Mouse (Mus musculus) CH12.LX (cell line): ENCODE measurements around the gene Ctnnd1. TPM values are rescaled to one million over a fixed set of nuclear protein-coding genes. Genes with fewer than 3 reads are reported as not detected.

ENCODE experiments used
- DNase-seq: peaks from one replicate; pipeline ENCODE4 v3.0.0-alpha.2; 2013; ENCODE audit errors: extremely low read depth
- H3K27ac ChIP-seq: 2 replicates; pipeline ENCODE4 v1.5.1; 2012; ENCODE audit warnings: low read depth, mild to moderate bottlenecking, control low read depth, moderate library complexity; ENCODE audit not compliant: insufficient read depth
- H3K27me3 ChIP-seq: replicated peaks from 2 replicates; pipeline ENCODE3; 2012; ENCODE audit warnings: inconsistent platforms
- H3K36me3 ChIP-seq, 2 experiments: replicated peaks in 1 of 2; 2 replicates each; pipeline versions ENCODE3 to v1.6.1; 2012; ENCODE audit warnings: inconsistent platforms in 1 of 2, low read length in 1 of 2, mild to moderate bottlenecking in 1 of 2, mixed read lengths in 1 of 2, moderate library complexity in 1 of 2; ENCODE audit not compliant: control insufficient read depth in 1 of 2, insufficient read depth in 1 of 2
- H3K4me1 ChIP-seq, 2 experiments: 2 replicates each; pipeline ENCODE4 v1.6.1; 2012; ENCODE audit warnings: inconsistent platforms in 1 of 2, moderate library complexity in 1 of 2; ENCODE audit not compliant: insufficient read depth in 2 of 2, control insufficient read depth in 1 of 2
- H3K4me2 ChIP-seq: 2 replicates; pipeline ENCODE4 v1.6.1; 2012; ENCODE audit warnings: low read depth, mild to moderate bottlenecking, control low read depth; ENCODE audit not compliant: poor library complexity, insufficient read depth, severe bottlenecking
- H3K4me3 ChIP-seq, 3 experiments: fragments of 150-350 bp in 1 of 3; sonication (generic) in 1 of 3; replicated peaks in 1 of 3; 2 replicates each; pipeline versions ENCODE3 to v1.5.1; 2011 to 2012; ENCODE audit warnings: low read depth in 2 of 3, low read length in 2 of 3, mild to moderate bottlenecking in 2 of 3, moderate library complexity in 2 of 3, control low read depth in 1 of 3, improper control_type of control experiment in 1 of 3, inconsistent platforms in 1 of 3, mixed read lengths in 1 of 3; ENCODE audit not compliant: poor library complexity in 1 of 3
- H3K79me2 ChIP-seq: replicated peaks from 2 replicates; pipeline ENCODE4 v1.6.1; 2012; ENCODE audit warnings: mild to moderate bottlenecking, moderate library complexity; ENCODE audit not compliant: control insufficient read depth, poor library complexity, insufficient read depth, severe bottlenecking; ENCODE audit errors: extremely low read depth
- H3K9ac ChIP-seq: 2 replicates; pipeline ENCODE4 v1.6.1; 2012; ENCODE audit warnings: low read depth, mild to moderate bottlenecking, control low read depth, moderate library complexity; ENCODE audit not compliant: insufficient read depth
- H3K9me3 ChIP-seq: replicated peaks from 2 replicates; pipeline ENCODE3; 2012; ENCODE audit warnings: low read length, inconsistent platforms, mixed read lengths
- BHLHE40 ChIP-seq: IDR thresholded peaks from 2 replicates; pipeline ENCODE4 v1.6.1; 2011; ENCODE audit warnings: mild to moderate bottlenecking, low read depth, low read length, improper control_type of control experiment
- CHD2 ChIP-seq: IDR thresholded peaks from 2 replicates; pipeline ENCODE4 v1.6.1; 2011; ENCODE audit warnings: low read length, improper control_type of control experiment
- CTCF ChIP-seq, 2 experiments: IDR thresholded peaks in 1 of 2; conservative IDR thresholded peaks in 1 of 2; 2 replicates each; pipeline ENCODE4 v1.5.1; 2011 to 2012; ENCODE audit warnings: low read depth in 2 of 2, low read length in 2 of 2, improper control_type of control experiment in 1 of 2, inconsistent platforms in 1 of 2, mild to moderate bottlenecking in 1 of 2, moderate library complexity in 1 of 2
- IRF4 ChIP-seq: IDR thresholded peaks from 2 replicates; pipeline ENCODE4 v1.6.1; 2014; ENCODE audit warnings: low read depth, mild to moderate bottlenecking, inconsistent platforms, low read length, improper control_type of control experiment
- JUND ChIP-seq: conservative IDR thresholded peaks from 2 replicates; pipeline ENCODE4 v1.6.1; 2011; ENCODE audit warnings: low read depth, low read length, improper control_type of control experiment
- MAZ ChIP-seq: IDR thresholded peaks from 2 replicates; pipeline ENCODE4 v1.6.1; 2012; ENCODE audit warnings: low read depth, mild to moderate bottlenecking, inconsistent platforms, low read length, improper control_type of control experiment, moderate library complexity
- MEF2A ChIP-seq: IDR thresholded peaks from 2 replicates; pipeline ENCODE4 v1.6.1; 2014; ENCODE audit warnings: low read depth, mild to moderate bottlenecking, inconsistent platforms, low read length, improper control_type of control experiment, borderline replicate concordance
- MYC ChIP-seq: IDR thresholded peaks from 2 replicates; pipeline ENCODE4 v1.6.1; 2011; ENCODE audit warnings: low read depth, mild to moderate bottlenecking, improper control_type of control experiment, low read length
- NRF1 ChIP-seq: IDR thresholded peaks from 2 replicates; pipeline ENCODE4 v1.6.1; 2014; ENCODE audit warnings: low read depth, mild to moderate bottlenecking, inconsistent platforms, low read length, improper control_type of control experiment, moderate library complexity
- RAD21 ChIP-seq: IDR thresholded peaks from 2 replicates; pipeline ENCODE4 v1.6.1; 2011; ENCODE audit warnings: low read depth, mild to moderate bottlenecking, low read length, improper control_type of control experiment, moderate library complexity
- SIN3A ChIP-seq: IDR thresholded peaks from 2 replicates; pipeline ENCODE4 v1.6.1; 2012; ENCODE audit warnings: low read length, improper control_type of control experiment, inconsistent platforms
- SMC3 ChIP-seq: IDR thresholded peaks from 2 replicates; pipeline ENCODE4 v1.6.1; 2011; ENCODE audit warnings: low read depth, low read length, improper control_type of control experiment
- TCF12 ChIP-seq: IDR thresholded peaks from 2 replicates; pipeline ENCODE4 v1.6.1; 2014; ENCODE audit warnings: low read depth, mild to moderate bottlenecking, inconsistent platforms, low read length, improper control_type of control experiment
- USF1 ChIP-seq: IDR thresholded peaks from 2 replicates; pipeline ENCODE4 v1.6.1; 2014; ENCODE audit warnings: low read depth, mild to moderate bottlenecking, inconsistent platforms, low read length, improper control_type of control experiment
- ZC3H11A ChIP-seq: IDR thresholded peaks from 2 replicates; pipeline ENCODE4 v1.6.1; 2012; ENCODE audit warnings: low read depth, mild to moderate bottlenecking, inconsistent platforms, low read length, improper control_type of control experiment
- dilution Hi-C: fragments of 300-500 bp; cut with MboI; formaldehyde crosslinking; loops from 2 replicates; pipeline ENCODE4 v1.14.3; 2020; ENCODE audit warnings: low sequenced_read_pairs; ENCODE audit not compliant: extremely low pct_unique_long_range_greater_than_20kb, extremely low pct_ligation_motif_present
- in situ Hi-C: fragments of 300-500 bp; cut with MboI; formaldehyde crosslinking; loops from 3 replicates; pipeline ENCODE4 v1.14.3; 2019; ENCODE audit warnings: low sequenced_read_pairs, low pct_ligation_motif_present, low pct_unique_long_range_greater_than_20kb, mixed read lengths
- polyA plus RNA-seq: library from polyadenylated mRNA; unstranded; fragments of >175 nt; gene quantifications from 2 replicates; pipeline ENCODE4 v1.2.1, GENCODE M21; 2012; ENCODE audit warnings: low read depth; ENCODE audit not compliant: insufficient read length
- total RNA-seq, 2 experiments: library from RNA; depleted of rRNA; stranded (reverse); fragments of 300-350 nt in 1 of 2; fragments of >200 nt in 1 of 2; gene quantifications; 2 replicates each; pipeline ENCODE4 v1.2.3; 2012 to 2014

The Ctnnd1 gene
- total and polyA plus RNA-seq, 3 experiments = 0.38 to 2.8 (median 1.2) TPM

DNA sequence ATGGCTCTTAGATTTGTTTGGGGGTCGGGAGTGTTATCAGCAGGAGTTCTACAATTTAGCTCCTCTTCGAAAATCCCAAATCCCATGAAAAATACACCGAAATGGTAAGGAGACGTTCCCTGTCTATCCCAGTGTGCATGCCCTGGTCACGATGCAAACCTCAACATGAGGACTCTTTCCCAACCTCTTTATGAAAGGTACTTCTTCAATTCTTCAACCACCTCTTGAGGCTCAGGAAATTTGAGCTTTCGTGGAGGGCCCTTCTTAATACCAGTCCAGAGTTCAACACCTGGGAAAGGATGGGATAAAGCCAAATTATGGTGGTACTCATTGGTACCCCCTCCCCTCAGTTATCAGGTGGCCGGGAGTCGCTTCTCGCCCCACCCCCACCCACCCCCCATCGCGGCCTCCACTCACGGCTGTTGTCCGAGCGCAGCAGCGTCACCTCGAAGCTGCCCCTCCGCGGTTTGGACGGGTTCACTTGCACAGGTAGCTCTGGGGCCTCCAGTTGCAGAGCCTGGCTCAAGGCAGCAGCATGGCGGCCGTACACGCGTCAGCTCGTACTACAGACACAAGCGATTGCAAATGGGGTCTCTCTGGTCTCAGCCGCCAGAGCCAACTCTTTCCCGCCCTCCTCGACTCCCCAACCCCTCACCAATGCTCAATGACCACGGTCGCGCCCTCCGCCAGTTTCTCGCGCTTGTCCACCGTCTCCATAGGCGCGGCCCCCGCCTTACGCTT is 19.4 kb upstream of the Ctnnd1 start:
- Histone ChIP-seq H3K4me1 (peaks cover 4 to 11% of the 10 kb centered on the region in 2 experiments; a peak in 3 of 4 replicates), H3K4me3 (peak overlapping the region; percentile 86 to 97 (median 94)), H3K9me3 (no peaks in the 10 kb centered on the region), H3K9ac (peak overlapping the region; percentile 96), H3K36me3 (peaks cover 22 to 41% of the 10 kb centered on the region in 2 experiments), H3K79me2 (peaks cover 2% of the 10 kb centered on the region), H3K27ac (peak overlapping the region; percentile 66), H3K27me3 (no peaks in the 10 kb centered on the region), H3K4me2 (peak overlapping the region; percentile 91)
- peak; percentile 37 for DNase-seq
- TF ChIP-seq MYC (0 out of 2 replicates have a peak, but pooled peaks have one; percentile 28), SIN3A (0 out of 2 replicates have a peak, but pooled peaks have one; percentile 21), BHLHE40 (no peak), IRF4 (no peak), CHD2 (peak; percentile 6; the same call in 1 of the 2 replicates)
- dilution Hi-C loops (no loop called here), in situ Hi-C loops (loop anchor here (25.0 kb wide), 1 partner anchor 208 kb away; no protein-coding TSS in a partner anchor)

GRCm38 (mm10) chr2:84666081-84666480 is 15.5 kb upstream of the Ctnnd1 start:
- DNase-seq = no peak
- no peak overlapping the region for H3K9ac ChIP-seq
- dilution Hi-C loops = no loop called here
- H3K79me2 ChIP-seq = no peaks in the 10 kb centered on the region; the same call in none of the 2 replicates
- H3K36me3 ChIP-seq = peaks cover 3 to 17% of the 10 kb centered on the region in 2 experiments
- TF ChIP-seq MAZ (no peak), JUND (no peak), MEF2A (no peak), NRF1 (no peak), USF1 (no peak)
- no peak overlapping the region for H3K4me2 ChIP-seq
- H3K27ac ChIP-seq = no peak overlapping the region
- H3K27me3 ChIP-seq = no peaks in the 10 kb centered on the region
- in situ Hi-C loops = loop anchor here (25.0 kb wide), 1 partner anchor 204 kb away; no protein-coding TSS in a partner anchor
- H3K4me1 ChIP-seq = peaks cover 4 to 8% of the 10 kb centered on the region in 2 experiments; a peak in 3 of 4 replicates
- no peaks in the 10 kb centered on the region for H3K9me3 ChIP-seq
- H3K4me3 ChIP-seq = no peak overlapping the region

DNA sequence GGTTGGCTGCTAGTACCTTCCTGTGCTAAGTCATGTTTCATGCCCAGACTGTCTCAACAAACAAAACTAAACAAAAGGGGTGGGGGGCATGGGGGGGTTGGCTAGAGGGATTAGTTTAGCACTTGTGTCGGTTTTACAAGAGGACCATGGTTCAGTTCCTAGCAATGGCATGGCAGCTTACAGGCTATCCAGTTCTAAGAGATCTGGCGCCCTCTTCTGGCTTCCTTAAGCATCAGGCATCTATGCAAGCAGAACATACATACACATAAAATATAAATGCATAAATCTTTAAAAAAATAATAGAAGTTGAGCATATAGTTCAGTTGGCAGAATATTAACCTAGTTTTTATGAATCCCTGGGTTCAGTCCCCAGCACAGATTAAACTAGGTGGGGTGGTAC is 12.3 kb upstream of the Ctnnd1 start:
- peaks cover 0 to 4% of the 10 kb centered on the region in 2 experiments for H3K36me3 ChIP-seq

More for the DNA sequence above, 12.3 kb upstream of the Ctnnd1 start:
- H3K27ac ChIP-seq = no peak overlapping the region
- TF ChIP-seq SMC3 (peak; percentile 64), TCF12 (no peak), CTCF (conservative IDR thresholded peaks at IDR 0.05 in 1 of 2, IDR thresholded peaks at IDR 0.05 in 1 of 2; ENCODE audit: low read depth in 2 of 2, low read length in 2 of 2) (peak; percentile 31 to 69; a peak in 3 of 4 replicates), RAD21 (peak; percentile 71), ZC3H11A (peak; percentile 17; the same call in 1 of the 2 replicates)
- TF ChIP-seq, all 38 proteins: peak for 4
- H3K27me3 ChIP-seq = no peaks in the 10 kb centered on the region
- peaks cover 2% of the 10 kb centered on the region for H3K9me3 ChIP-seq
- H3K4me1 ChIP-seq = peaks cover 3 to 5% of the 10 kb centered on the region in 2 experiments; a peak in 1 of 4 replicates
- dilution Hi-C loops (no loop called here), in situ Hi-C loops (loop anchor here (25.0 kb wide), 1 partner anchor 201 kb away; no protein-coding TSS in a partner anchor)
- no peak overlapping the region for H3K4me2 ChIP-seq
- H3K9ac ChIP-seq = no peak overlapping the region
- no peak overlapping the region for H3K4me3 ChIP-seq
- peak; percentile 69 for DNase-seq
- no peaks in the 10 kb centered on the region for H3K79me2 ChIP-seq
